Mouse (Mus musculus) CH12F3 (cell line): ENCODE data around the gene Anxa4.

ENCODE experiments used
- in situ Hi-C: fragments of 300-500 bp; cut with MboI; formaldehyde crosslinking; loops from 2 replicates; pipeline ENCODE4 v1.14.3; 2020; ENCODE audit warnings: low sequenced_read_pairs

Gene Anxa4

GRCm38 (mm10) chr6:86793021-86793815 is at the start of gene Anxa4:
TSS of gene Anxa4 (minus strand) at chr6:86793584.
- in situ Hi-C loops: no loop called here

DNA sequence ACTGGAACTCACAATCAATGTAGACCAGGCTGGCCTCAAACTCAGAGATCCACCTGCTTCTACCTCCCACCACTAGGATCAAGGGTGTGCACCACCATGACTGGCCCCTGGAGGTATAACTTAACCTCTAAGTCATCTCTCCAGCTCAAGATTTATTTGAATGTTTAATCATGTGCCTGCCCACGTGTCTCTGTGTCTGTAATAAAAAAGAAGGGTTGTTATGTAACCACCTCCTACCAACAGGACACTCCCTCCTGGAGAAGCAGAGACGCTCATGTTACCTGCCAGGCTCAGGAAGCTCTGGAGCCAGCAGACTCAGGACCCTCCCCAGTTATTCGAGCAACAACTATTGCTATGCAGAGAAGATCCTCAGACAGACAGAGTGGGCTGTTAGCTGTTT is 48.6 kb upstream of the Anxa4 start:
- in situ Hi-C loops: no loop called here

DNA sequence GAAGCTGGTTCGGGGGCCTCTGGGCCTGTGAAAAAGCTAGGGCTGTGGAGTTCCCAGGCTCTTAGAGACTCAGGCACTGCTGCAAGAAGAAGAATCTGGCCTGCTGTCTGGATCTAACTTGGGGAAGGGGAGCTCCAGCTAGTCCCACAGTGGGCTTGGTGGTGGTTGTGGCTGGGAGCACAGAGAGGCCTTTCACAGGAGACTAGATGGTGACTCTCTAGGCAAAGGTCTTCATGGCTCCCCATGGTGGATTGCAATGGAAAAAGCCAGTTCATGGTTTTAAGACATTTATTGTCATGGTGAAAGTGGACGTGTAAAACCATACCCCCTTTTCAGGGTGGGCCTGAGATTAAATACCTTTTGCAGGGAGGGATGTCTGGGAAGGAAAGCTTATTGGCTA is 45.7 kb upstream of the Anxa4 start:
- in situ Hi-C loops: no loop called here

- in situ Hi-C loops: no loop called here
Measured at GRCm38 (mm10) chr6:86832802-86833502, 39.6 kb upstream of the Anxa4 start.

GRCm38 (mm10) chr6:86830738-86831500 is 37.5 kb upstream of the Anxa4 start:
- in situ Hi-C loops: no loop called here

GRCm38 (mm10) chr6:86829768-86830167 is 36.4 kb upstream of the Anxa4 start:
- in situ Hi-C loops: no loop called here

DNA sequence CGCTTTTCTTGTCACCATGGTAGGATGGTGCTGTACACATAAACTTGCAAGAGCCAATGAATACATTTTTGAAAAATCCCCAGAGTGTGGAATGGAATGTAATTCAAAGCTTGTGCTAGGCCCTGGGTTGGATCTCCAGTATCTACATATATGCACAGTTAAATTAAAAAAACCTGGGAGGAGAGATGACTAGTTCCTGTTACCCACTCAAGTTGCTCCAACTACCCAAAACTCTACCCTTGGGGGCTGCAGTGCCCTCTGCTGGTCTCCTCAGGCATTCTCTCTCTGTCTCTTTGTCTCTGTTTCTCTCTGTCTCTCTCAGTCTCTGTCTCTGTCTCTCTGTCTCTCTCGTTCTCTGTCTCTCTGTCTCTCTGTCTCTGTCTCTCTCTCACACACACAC is 34.0 kb upstream of the Anxa4 start:
- in situ Hi-C loops: no loop called here

- in situ Hi-C loops: loop anchor here (25.0 kb wide), 1 partner anchor 88 kb away; no protein-coding TSS in a partner anchor
Measured at GRCm38 (mm10) chr6:86824401-86824800, 31.0 kb upstream of the Anxa4 start.

GRCm38 (mm10) chr6:86823824-86824223 is 30.4 kb upstream of the Anxa4 start:
- in situ Hi-C loops: loop anchor here (25.0 kb wide), 1 partner anchor 88 kb away; no protein-coding TSS in a partner anchor

GRCm38 (mm10) chr6:86823051-86823431 is 29.7 kb upstream of the Anxa4 start:
- in situ Hi-C loops: loop anchor here (25.0 kb wide), 1 partner anchor 89 kb away; no protein-coding TSS in a partner anchor

GRCm38 (mm10) chr6:86822285-86823050 is 29.1 kb upstream of the Anxa4 start:
- in situ Hi-C loops: loop anchor here (25.0 kb wide), 1 partner anchor 90 kb away; no protein-coding TSS in a partner anchor

DNA sequence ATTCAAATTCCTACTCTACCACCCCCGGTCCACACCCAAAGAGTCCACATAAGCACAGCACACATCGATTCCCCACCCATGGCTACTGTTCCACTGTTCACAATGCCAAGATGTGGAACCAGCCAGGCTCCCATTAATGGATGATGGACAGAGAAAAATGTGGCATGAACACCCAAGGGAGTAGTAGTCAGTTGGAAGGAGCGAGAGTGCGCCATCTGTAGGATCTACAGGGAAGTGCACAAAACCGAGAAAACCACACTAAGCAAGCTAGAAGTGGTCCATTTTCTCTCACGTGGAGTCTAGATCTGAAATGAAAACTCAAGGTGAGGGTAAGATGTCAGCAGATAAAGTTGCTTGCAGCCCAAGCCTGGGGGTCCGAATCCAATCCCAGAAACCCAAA is 27.3 kb upstream of the Anxa4 start:
- in situ Hi-C loops: loop anchor here (25.0 kb wide), 1 partner anchor 92 kb away; no protein-coding TSS in a partner anchor

- in situ Hi-C loops: loop anchor here (25.0 kb wide), 1 partner anchor 92 kb away; no protein-coding TSS in a partner anchor
Measured at GRCm38 (mm10) chr6:86819926-86820325, 26.5 kb upstream of the Anxa4 start.

DNA sequence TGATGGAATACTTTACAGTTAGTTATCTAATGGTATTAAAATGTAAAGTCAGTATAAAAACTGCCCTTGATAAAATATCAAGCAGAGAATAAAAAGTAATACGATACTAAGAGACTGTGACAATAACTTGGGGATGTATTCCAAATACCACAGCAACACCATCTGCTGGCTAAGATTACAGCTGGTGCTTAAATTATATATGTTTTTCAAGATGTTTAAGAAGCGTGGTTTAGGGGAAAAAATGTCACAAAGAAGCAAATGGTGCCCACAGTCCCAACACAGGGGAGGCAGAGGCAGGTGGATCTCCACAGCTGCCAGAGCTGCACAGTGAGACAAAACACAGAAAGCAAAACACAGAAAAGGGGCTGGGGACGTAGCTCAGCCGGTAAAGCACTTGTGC is 25.5 kb upstream of the Anxa4 start:
- in situ Hi-C loops: loop anchor here (25.0 kb wide), 1 partner anchor 93 kb away; no protein-coding TSS in a partner anchor

DNA sequence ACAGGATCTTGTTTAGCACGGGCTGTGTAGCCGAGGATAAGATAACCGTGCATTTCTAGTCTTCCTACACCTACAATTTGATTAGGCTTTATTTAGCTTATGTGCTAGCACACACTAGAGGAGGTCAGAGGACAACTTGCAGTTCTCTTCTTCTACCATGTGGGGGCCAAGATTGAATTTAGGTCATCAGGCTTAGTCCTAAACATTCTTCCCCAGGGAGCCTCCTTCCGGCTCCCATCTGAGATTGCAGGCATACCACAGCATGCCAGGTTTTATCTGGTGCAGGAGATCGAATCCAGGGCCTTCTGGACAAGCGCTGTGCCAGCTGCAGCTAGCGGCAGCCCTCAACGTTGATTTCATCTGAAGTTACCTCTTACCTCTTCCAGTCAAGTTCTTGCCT is 23.2 kb upstream of the Anxa4 start:
- in situ Hi-C loops: loop anchor here (25.0 kb wide), 1 partner anchor 96 kb away; no protein-coding TSS in a partner anchor

DNA sequence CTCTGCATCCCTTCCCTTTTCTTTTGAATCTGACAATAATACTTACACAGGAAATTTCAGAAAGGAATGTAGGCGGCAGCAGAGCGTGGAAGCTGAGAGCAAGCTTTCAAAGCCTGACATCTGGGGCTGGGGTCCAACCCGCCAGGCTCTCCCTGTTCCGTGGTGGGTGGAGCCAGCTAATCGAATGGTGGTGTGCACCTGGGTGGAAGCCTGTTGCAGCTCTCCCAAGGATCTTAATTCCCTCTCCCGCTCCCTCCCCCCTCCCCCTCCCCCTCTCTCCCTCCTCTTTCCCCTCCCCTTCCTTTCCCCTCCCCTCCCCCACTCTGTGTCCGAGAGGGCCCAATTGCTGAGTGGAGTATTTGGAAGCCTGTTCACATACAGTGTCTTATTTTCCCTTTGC is 22.1 kb upstream of the Anxa4 start:
- in situ Hi-C loops: loop anchor here (25.0 kb wide), 1 partner anchor 97 kb away; no protein-coding TSS in a partner anchor

- in situ Hi-C loops: loop anchor here (25.0 kb wide), 1 partner anchor 97 kb away; no protein-coding TSS in a partner anchor
Measured at GRCm38 (mm10) chr6:86814926-86815325, 21.5 kb upstream of the Anxa4 start.

GRCm38 (mm10) chr6:86813341-86813740 is 20.0 kb upstream of the Anxa4 start:
- in situ Hi-C loops: loop anchor here (25.0 kb wide), 1 partner anchor 99 kb away; no protein-coding TSS in a partner anchor

GRCm38 (mm10) chr6:86812919-86813318 is 19.5 kb upstream of the Anxa4 start:
- in situ Hi-C loops: loop anchor here (25.0 kb wide), 1 partner anchor 99 kb away; no protein-coding TSS in a partner anchor
